Mouse (Mus musculus): Measurements from ENCODE around the gene Nr1d1. TPM values are rescaled to one million over a fixed set of nuclear protein-coding genes. Genes with fewer than 3 reads are reported as not detected.

Gene Nr1d1
- total and polyA plus RNA-seq, 2 experiments from 2014 or later, result 10.7 to 21.0 TPM

DNA sequence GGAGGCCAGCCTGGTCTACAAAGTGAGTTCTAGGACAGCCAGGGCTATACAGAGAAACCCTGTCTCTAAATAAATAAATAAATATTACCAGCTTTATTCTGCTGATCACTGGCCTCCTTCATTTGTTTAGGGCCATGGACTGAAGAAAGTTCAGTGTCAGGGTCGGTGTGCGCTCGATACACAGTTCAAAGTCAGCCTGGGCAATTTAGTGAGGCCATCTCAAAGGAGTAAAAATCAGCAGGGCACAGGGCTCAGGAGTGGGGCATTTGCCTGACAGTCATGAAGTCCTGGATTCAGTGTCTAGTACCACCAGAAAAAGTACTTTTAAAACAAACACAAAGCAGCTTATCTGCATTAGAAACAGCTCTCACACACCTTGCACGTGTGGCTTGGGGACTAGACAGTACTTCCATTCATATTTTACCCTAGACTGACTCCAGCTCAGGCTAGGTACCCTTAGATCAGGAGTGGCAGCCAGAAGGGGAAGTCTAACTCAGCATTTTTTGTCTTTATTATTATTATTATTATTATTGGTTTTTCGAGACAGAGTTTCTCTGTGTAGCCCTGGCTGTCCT is 15.6 kb upstream of the Nr1d1 start:
- Histone ChIP-seq H3K4me1 (ENCODE audit: control insufficient read depth, insufficient read depth) (peaks cover 28% of the 10 kb centered on the region), H3K9me3 (replicated peaks; ENCODE audit: control insufficient read depth, low read length) (no peaks in the 10 kb centered on the region), H3K4me3 (ENCODE audit: low read depth, low read length) (no peak overlapping the region), H3K27ac (ENCODE audit: low read depth) (no peak overlapping the region), H3K9ac (replicated peaks; ENCODE audit: low read depth, low read length) (no peak overlapping the region), H3K36me3 (replicated peaks; ENCODE audit: control insufficient read depth, insufficient read depth, low read length) (no peaks in the 10 kb centered on the region), H3K4me2 (ENCODE audit: low read depth, low read length) (no peak overlapping the region), H3K27me3 (ENCODE audit: control insufficient read depth, insufficient read depth, low read length) (no peaks in the 10 kb centered on the region)
- 80% methylated on average over 5 of the region's 5 CpGs for WGBS
- DNase-seq (ENCODE audit: low spot score) (no peak), ATAC-seq (ENCODE audit: insufficient read depth, low read depth) (no peak)
- no peak for TF ChIP-seq EP300 (IDR thresholded peaks at IDR 0.05; ENCODE audit: low read depth)
- TF ChIP-seq CTCF (IDR thresholded peaks at IDR 0.05; ENCODE audit: low read depth), result no peak

DNA sequence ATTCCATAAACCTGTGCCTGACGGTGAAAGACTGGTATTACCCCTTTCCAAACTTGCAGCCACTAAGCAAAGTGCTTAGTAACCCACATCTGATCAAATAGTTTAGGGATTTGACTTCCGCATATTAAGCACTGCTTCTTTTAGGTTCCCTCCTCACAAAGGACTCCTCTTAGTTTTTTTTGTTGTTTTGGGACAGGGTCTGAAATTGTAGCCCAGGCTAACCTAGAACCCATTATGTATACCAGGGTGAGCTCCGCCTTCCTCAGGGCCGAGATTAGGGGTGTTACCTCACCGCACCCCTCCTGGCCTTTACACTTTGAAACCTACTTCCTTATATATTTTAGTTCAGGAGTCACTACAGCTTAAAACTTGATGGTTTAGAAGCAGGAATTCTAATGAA is 14.7 kb upstream of the Nr1d1 start:
- Histone ChIP-seq H3K4me3 (ENCODE audit: low read depth, low read length) (peak overlapping the region; percentile 59), H3K9ac (replicated peaks; ENCODE audit: low read depth, low read length) (peak overlapping the region; percentile 62), H3K27me3 (ENCODE audit: control insufficient read depth, insufficient read depth, low read length) (no peaks in the 10 kb centered on the region), H3K4me2 (ENCODE audit: low read depth, low read length) (peak overlapping the region; percentile 97), H3K9me3 (replicated peaks; ENCODE audit: control insufficient read depth, low read length) (no peaks in the 10 kb centered on the region), H3K36me3 (replicated peaks; ENCODE audit: control insufficient read depth, insufficient read depth, low read length) (no peaks in the 10 kb centered on the region), H3K27ac (ENCODE audit: low read depth) (no peak overlapping the region), H3K4me1 (ENCODE audit: control insufficient read depth, insufficient read depth) (peaks cover 37% of the 10 kb centered on the region)
- DNase-seq (ENCODE audit: low spot score) (no peak), ATAC-seq (ENCODE audit: insufficient read depth, low read depth) (no peak)
- WGBS, result 33% methylated on average over 5 of the region's 5 CpGs
- no peak for TF ChIP-seq EP300 (IDR thresholded peaks at IDR 0.05; ENCODE audit: low read depth)
- no peak for TF ChIP-seq CTCF (IDR thresholded peaks at IDR 0.05; ENCODE audit: low read depth)

GRCm38 (mm10) chr11:98789219-98789807 is 14.2 kb upstream of the Nr1d1 start:
- H3K36me3 ChIP-seq (replicated peaks; ENCODE audit: control insufficient read depth, insufficient read depth, low read length), result no peaks in the 10 kb centered on the region
- TF ChIP-seq CTCF (IDR thresholded peaks at IDR 0.05; ENCODE audit: low read depth) (no peak), EP300 (IDR thresholded peaks at IDR 0.05; ENCODE audit: low read depth) (no peak)
- peak overlapping the region; percentile 97 for H3K4me2 ChIP-seq (ENCODE audit: low read depth, low read length)
- no peaks in the 10 kb centered on the region for H3K9me3 ChIP-seq (replicated peaks; ENCODE audit: control insufficient read depth, low read length)
- H3K27me3 ChIP-seq (ENCODE audit: control insufficient read depth, insufficient read depth, low read length), result no peaks in the 10 kb centered on the region
- peak overlapping the region; percentile 62 for H3K9ac ChIP-seq (replicated peaks; ENCODE audit: low read depth, low read length)
- H3K27ac ChIP-seq (ENCODE audit: low read depth), result peak overlapping the region; percentile 99
- H3K4me1 ChIP-seq (ENCODE audit: control insufficient read depth, insufficient read depth), result peaks cover 42% of the 10 kb centered on the region
- WGBS, result under 1% methylated on average over 25 of the region's 25 CpGs
- no peak for DNase-seq (ENCODE audit: low spot score)
- ATAC-seq (ENCODE audit: insufficient read depth, low read depth), result no peak
- peak overlapping the region; percentile 59 for H3K4me3 ChIP-seq (ENCODE audit: low read depth, low read length)

- Histone ChIP-seq H3K9me3 (replicated peaks; ENCODE audit: control insufficient read depth, low read length) (no peaks in the 10 kb centered on the region), H3K27ac (ENCODE audit: low read depth) (peak overlapping the region; percentile 99), H3K36me3 (replicated peaks; ENCODE audit: control insufficient read depth, insufficient read depth, low read length) (no peaks in the 10 kb centered on the region), H3K9ac (replicated peaks; ENCODE audit: low read depth, low read length) (peak overlapping the region; percentile 35; the same call in 1 of the 2 replicates), H3K27me3 (ENCODE audit: control insufficient read depth, insufficient read depth, low read length) (no peaks in the 10 kb centered on the region), H3K4me3 (ENCODE audit: low read depth, low read length) (peak overlapping the region; percentile 59), H3K4me2 (ENCODE audit: low read depth, low read length) (peak overlapping the region; percentile 97), H3K4me1 (ENCODE audit: control insufficient read depth, insufficient read depth) (peaks cover 43% of the 10 kb centered on the region)
- TF ChIP-seq EP300 (IDR thresholded peaks at IDR 0.05; ENCODE audit: low read depth) (peak; percentile 89), CTCF (IDR thresholded peaks at IDR 0.05; ENCODE audit: low read depth) (peak; percentile 88)
- peak; percentile 99 for DNase-seq (ENCODE audit: low spot score)
- 5% methylated on average over 17 of the region's 18 CpGs for WGBS
- ATAC-seq (ENCODE audit: insufficient read depth, low read depth), result peak; percentile 62
Measured at GRCm38 (mm10) chr11:98788550-98789218, 13.6 kb upstream of the Nr1d1 start.

- no peak overlapping the region for H3K4me3 ChIP-seq (ENCODE audit: low read depth, low read length)
- DNase-seq (ENCODE audit: low spot score), result no peak
- H3K27ac ChIP-seq (ENCODE audit: low read depth), result peak overlapping the region; percentile 99
- H3K4me2 ChIP-seq (ENCODE audit: low read depth, low read length), result 0 out of 2 replicates have a peak overlapping the region, but pooled peaks have one; percentile 97
- H3K36me3 ChIP-seq (replicated peaks; ENCODE audit: control insufficient read depth, insufficient read depth, low read length), result no peaks in the 10 kb centered on the region
- 88% methylated on average over 5 of the region's 5 CpGs for WGBS
- TF ChIP-seq CTCF (IDR thresholded peaks at IDR 0.05; ENCODE audit: low read depth) (no peak), EP300 (IDR thresholded peaks at IDR 0.05; ENCODE audit: low read depth) (no peak)
- no peak overlapping the region for H3K9ac ChIP-seq (replicated peaks; ENCODE audit: low read depth, low read length)
- no peak for ATAC-seq (ENCODE audit: insufficient read depth, low read depth)
- no peaks in the 10 kb centered on the region for H3K27me3 ChIP-seq (ENCODE audit: control insufficient read depth, insufficient read depth, low read length)
- peaks cover 42% of the 10 kb centered on the region for H3K4me1 ChIP-seq (ENCODE audit: control insufficient read depth, insufficient read depth)
- H3K9me3 ChIP-seq (replicated peaks; ENCODE audit: control insufficient read depth, low read length), result no peaks in the 10 kb centered on the region
Measured at GRCm38 (mm10) chr11:98788139-98788538, 13.0 kb upstream of the Nr1d1 start.

Measured in heart, postnatal 0 days (tissue).